Comparison of ENCODE assay signal across 8 mouse cellular contexts in genomic region chr1:155091842-155092800, GRCm38 (mm10). TPM values are rescaled to one million over a fixed set of nuclear protein-coding genes. Genes with fewer than 3 reads are reported as not detected.
DNase-seq lines count a peak whose midpoint lies in the region.

No protein-coding gene starts in this region.

- intact Hi-C loops in heart, postnatal 25 days (cut with DNase I): no loop called here

- peak; percentile 95 for DNase-seq in heart, adult 11 months
- no peak for DNase-seq in heart, postnatal 25 days (ENCODE audit: low spot score)
- DNase-seq in adrenal gland, postnatal 36 days: peak; percentile 40 to 60
- DNase-seq in gastrocnemius, postnatal 4 days (ENCODE audit: low spot score in 2 of 2): peak; percentile 67 to 81
- DNase-seq in kidney, adult 9 months: peak; percentile 55
- peak; percentile 57 to 75 for DNase-seq in lung, postnatal 4 days
- DNase-seq in right cerebral cortex, postnatal 4 days: peak; percentile 73
- DNase-seq in spleen, postnatal 36 days (ENCODE audit: low spot score in 2 of 2): no peak

RNA-seq across cellular contexts. Expression of gene Ier5, which starts 7.3 kb away (rescaled TPM):
- 10 to 100 TPM; 12.7 to 16.5 TPM for total RNA-seq in heart, postnatal 25 days (2021)
- 10 to 100 TPM in 1 of 2 experiments, 1 to 10 TPM in 1; 6.1 to 10.4 TPM for total RNA-seq in adrenal gland, postnatal 36 days (2021)
- total RNA-seq in gastrocnemius, postnatal 4 days (2021): 10 to 100 TPM; 10.4 to 12.5 TPM

RNA-seq across cellular contexts. Expression of gene Mr1, which starts 54.5 kb away (rescaled TPM):
- 1 to 10 TPM; 5.9 to 6.4 TPM for total RNA-seq in heart, postnatal 25 days (2021)
- 10 to 100 TPM; 20.2 to 27.0 TPM for total RNA-seq in adrenal gland, postnatal 36 days (2021)
- total RNA-seq in gastrocnemius, postnatal 4 days (2021): 1 to 10 TPM; 9.6 to 9.9 TPM

Comparison
In these comparisons a context has a peak if more than half of its experiments do, and no peak if none do; other contexts are left out.
1. DNase-seq: peak in heart, adult 11 months (single experiment), adrenal gland, postnatal 36 days (2 of 2), gastrocnemius, postnatal 4 days (2 of 2), kidney, adult 9 months (single experiment), lung, postnatal 4 days (2 of 2) and right cerebral cortex, postnatal 4 days (single experiment); none in heart, postnatal 25 days (single experiment) and spleen, postnatal 36 days (0 of 2).